Mouse (Mus musculus) liver, adult 2 months (tissue): Measurements from ENCODE around the gene Dtx3l. TPM values are rescaled to one million over a fixed set of nuclear protein-coding genes. Genes with fewer than 3 reads are reported as not detected.
"Not testable (repeated sequence)": the region's sequence is repeated elsewhere in the genome, so short reads cannot be mapped to it uniquely, and the experiment has no call there.

Experiments
- DNase-seq: peaks from one replicate; pipeline ENCODE4 v3.0.0-alpha.2; 2011; ENCODE audit warnings: low read depth, low spot score; ENCODE audit errors: extremely low read depth
- H3K27ac ChIP-seq: fragments of 200-500 bp; replicated peaks from 2 replicates; pipeline ENCODE4 v1.5.1; 2012; ENCODE audit warnings: low read depth, mild to moderate bottlenecking, control low read depth, inconsistent platforms, low read length; ENCODE audit not compliant: insufficient read depth
- H3K27me3 ChIP-seq: fragments of 200-500 bp; 2 replicates; pipeline ENCODE4 v1.6.1; 2012; ENCODE audit warnings: mild to moderate bottlenecking, moderate library complexity, low read length, inconsistent platforms; ENCODE audit not compliant: control insufficient read depth, insufficient read depth
- H3K36me3 ChIP-seq: fragments of 200-500 bp; 2 replicates; pipeline ENCODE4 v1.6.1; 2012; ENCODE audit warnings: low read length, inconsistent platforms; ENCODE audit not compliant: control insufficient read depth, insufficient read depth
- H3K4me1 ChIP-seq: fragments of 200-500 bp; 2 replicates; pipeline ENCODE4 v1.6.1; 2011; ENCODE audit warnings: low read length; ENCODE audit not compliant: control insufficient read depth, insufficient read depth
- H3K4me3 ChIP-seq: fragments of 200-500 bp; 2 replicates; pipeline ENCODE4 v1.5.1; 2011; ENCODE audit warnings: low read depth, mild to moderate bottlenecking, control low read depth, low read length, moderate library complexity; ENCODE audit not compliant: insufficient read depth
- H3K79me2 ChIP-seq: fragments of 200-500 bp; 2 replicates; pipeline ENCODE4 v1.6.1; 2012; ENCODE audit warnings: inconsistent platforms, mild to moderate bottlenecking, low read length, moderate library complexity; ENCODE audit not compliant: control insufficient read depth, insufficient read depth
- H3K9ac ChIP-seq: fragments of 200-500 bp; 2 replicates; pipeline ENCODE4 v1.6.1; 2012; ENCODE audit warnings: low read depth, mild to moderate bottlenecking, control low read depth, inconsistent platforms, low read length
- CTCF ChIP-seq: fragments of 200-500 bp; IDR thresholded peaks from 2 replicates; pipeline ENCODE4 v1.5.1; 2011; ENCODE audit warnings: low read depth, low read length, control low read depth
- POLR2A ChIP-seq: fragments of 200-500 bp; IDR thresholded peaks from 2 replicates; pipeline ENCODE4 v1.6.1; 2011; ENCODE audit warnings: low read length, control low read depth; ENCODE audit not compliant: insufficient read depth; ENCODE audit errors: extremely low read depth
- WGBS: fragments of 180-500 bp; shearing (Covaris S2); methylation state at CpG from one replicate; pipeline ENCODE4 v1.1.7; 2018; 5-methylcytosine and 5-hydroxymethylcytosine counted together
- polyA plus RNA-seq: library from polyadenylated mRNA; depleted of rRNA; stranded (reverse); fragments of >200 nt; gene quantifications from 2 replicates; pipeline ENCODE4 v1.2.3, GENCODE M21; 2012
- total RNA-seq: library from RNA; depleted of rRNA; stranded (reverse); fragments of >200 nt; gene quantifications from 2 replicates; pipeline ENCODE4 v1.2.3, GENCODE M21; 2014

Gene Dtx3l
- total and polyA plus RNA-seq, 2 experiments: 12.2 to 31.6 TPM

DNA sequence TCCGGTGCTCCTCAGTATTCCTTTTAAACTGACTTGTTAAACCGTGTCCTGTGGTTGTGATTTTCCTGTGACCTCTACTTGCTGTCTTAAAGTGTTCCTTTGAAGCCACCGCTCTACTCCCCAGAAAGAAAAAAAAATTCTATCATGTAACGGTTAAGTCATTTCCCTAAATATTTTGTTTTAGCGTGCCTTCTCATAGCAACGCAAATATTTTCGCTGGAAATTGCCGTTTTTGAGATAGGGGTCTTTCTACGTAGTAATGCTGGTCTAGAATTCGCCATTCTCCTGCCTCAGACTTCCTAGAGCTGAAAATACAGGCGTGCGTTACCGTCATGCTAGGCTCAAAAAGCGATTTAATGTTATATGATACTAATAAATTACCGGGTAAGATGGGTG, 43.6 kb upstream of the Dtx3l start:
- peak; percentile 18 for DNase-seq
- Histone ChIP-seq H3K9ac (peak overlapping the region; percentile 55; the same call in 1 of the 2 replicates), H3K27me3 (no peaks in the 10 kb centered on the region), H3K36me3 (no peaks in the 10 kb centered on the region), H3K79me2 (peaks cover 14% of the 10 kb centered on the region; the same call in 1 of the 2 replicates), H3K4me3 (peak overlapping the region; percentile 97), H3K4me1 (peaks cover 3% of the 10 kb centered on the region; the same call in 1 of the 2 replicates), H3K27ac (no peak overlapping the region)
- 2% methylated on average over 15 of the region's 15 CpGs for WGBS
- TF ChIP-seq CTCF (no peak), POLR2A (no peak)

DNA sequence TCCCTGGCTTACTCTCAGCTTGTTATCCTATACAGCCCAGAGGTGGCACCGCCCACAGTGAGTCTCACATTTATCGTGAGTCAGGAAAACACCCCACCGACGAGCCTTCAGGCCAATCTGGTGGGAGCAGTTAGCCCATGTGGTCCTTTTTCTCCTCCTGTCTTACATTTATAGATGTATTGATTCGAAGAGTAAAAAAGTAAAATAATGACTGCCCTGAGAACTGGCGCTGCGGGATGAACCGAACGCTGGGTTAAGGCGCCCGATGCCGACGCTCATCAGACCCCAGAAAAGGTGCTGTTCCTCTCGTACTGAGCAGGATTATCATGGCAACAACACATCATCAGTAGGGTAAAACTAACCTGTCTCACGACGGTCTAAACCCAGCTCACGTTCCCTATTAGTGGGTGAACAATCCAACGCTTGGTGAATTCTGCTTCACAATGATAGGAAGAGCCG, 42.4 kb upstream of the Dtx3l start:
- 47% methylated on average over 19 of the region's 19 CpGs for WGBS
- peaks cover 9% of the 10 kb centered on the region; the same call in 1 of the 2 replicates for H3K79me2 ChIP-seq
- no peaks in the 10 kb centered on the region for H3K36me3 ChIP-seq
- no peak overlapping the region for H3K9ac ChIP-seq
- peaks cover 3% of the 10 kb centered on the region; the same call in 1 of the 2 replicates for H3K4me1 ChIP-seq
- no peak overlapping the region for H3K27ac ChIP-seq
- H3K4me3 ChIP-seq: no peak overlapping the region
- no peak for TF ChIP-seq CTCF
- TF ChIP-seq POLR2A: no peak
- DNase-seq: peak; percentile 99
- H3K27me3 ChIP-seq: no peaks in the 10 kb centered on the region

DNA sequence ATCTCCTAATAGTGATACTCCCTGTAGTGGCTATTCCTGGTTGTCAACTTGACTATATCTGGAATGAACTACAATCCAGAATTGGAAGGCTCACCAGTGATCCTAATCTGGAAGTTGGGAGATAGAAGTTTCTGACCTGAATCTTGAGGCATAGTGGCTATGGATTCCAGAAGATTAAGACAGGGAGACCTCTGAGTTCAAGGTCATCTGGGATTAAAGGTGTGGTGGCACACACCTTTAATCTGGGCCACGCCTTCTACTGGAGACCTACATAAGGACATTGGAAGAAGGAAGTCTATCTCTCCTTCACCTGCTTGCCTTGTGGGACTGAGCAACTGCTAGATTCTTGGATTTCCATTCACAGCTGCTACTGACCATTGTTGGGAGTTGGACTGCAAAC, 39.5 kb upstream of the Dtx3l start, which contains the start of gene Kpna1:
Gene Kpna1 (plus strand): TSS at position 301 of the 400 bp plus-strand sequence.
- H3K4me3 ChIP-seq, H3K36me3 ChIP-seq, H3K27ac ChIP-seq, DNase-seq, H3K27me3 ChIP-seq, H3K4me1 ChIP-seq, H3K9ac ChIP-seq, H3K79me2 ChIP-seq: not testable (repeated sequence)
- 95% methylated on average over 1 of the region's 1 CpGs for WGBS

DNA sequence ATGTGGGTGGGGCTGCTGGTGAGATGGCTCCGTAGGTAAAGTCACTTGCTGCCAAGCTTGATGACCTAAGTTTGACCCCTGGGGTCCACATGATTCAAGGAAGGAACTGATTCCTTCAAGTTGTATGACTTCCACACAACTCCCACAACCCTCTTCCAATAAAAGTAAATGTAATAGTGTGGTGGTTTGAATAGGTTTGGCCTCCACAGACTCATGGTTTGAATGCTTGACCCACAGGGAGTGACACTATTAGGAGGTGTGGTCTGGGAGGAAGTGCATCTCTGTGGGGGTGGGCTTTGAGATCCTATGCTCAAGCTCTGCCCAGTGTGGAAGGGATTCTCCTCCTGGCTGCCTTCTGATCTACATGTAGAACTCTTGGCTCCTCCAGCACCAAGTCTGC, 35.1 kb upstream of the Dtx3l start:
- H3K4me1 ChIP-seq: no peaks in the 10 kb centered on the region
- H3K4me3 ChIP-seq: no peak overlapping the region
- no peaks in the 10 kb centered on the region for H3K79me2 ChIP-seq
- WGBS: 48% methylated on average over 1 of the region's 1 CpGs
- no peaks in the 10 kb centered on the region for H3K27me3 ChIP-seq
- TF ChIP-seq CTCF (no peak), POLR2A (no peak)
- peaks cover 36% of the 10 kb centered on the region for H3K36me3 ChIP-seq
- H3K9ac ChIP-seq: no peak overlapping the region
- no peak overlapping the region for H3K27ac ChIP-seq
- DNase-seq: no peak

DNA sequence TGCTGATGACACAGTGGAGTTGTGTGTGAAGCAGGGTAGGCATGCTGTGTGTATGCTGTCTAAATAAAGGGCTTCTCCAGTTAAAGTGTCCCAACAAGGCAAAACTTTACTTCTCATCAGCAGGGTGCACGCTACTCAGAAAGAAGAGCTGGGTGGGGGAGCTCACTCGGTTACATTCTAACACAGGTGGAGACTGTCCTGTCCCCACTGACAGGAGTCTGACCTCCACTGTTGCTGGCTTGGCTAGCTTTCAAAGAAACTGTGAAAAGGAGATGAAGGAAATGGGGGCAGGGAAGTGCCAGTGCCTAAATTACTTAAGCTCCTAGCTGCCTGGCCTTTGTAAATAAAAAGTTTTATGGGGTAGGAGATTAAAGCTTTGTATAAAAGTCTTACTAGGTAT, 29.2 kb upstream of the Dtx3l start:
- Histone ChIP-seq H3K36me3 (peaks cover 79% of the 10 kb centered on the region), H3K79me2 (no peaks in the 10 kb centered on the region), H3K4me1 (no peaks in the 10 kb centered on the region), H3K27me3 (no peaks in the 10 kb centered on the region), H3K4me3 (no peak overlapping the region), H3K27ac (no peak overlapping the region), H3K9ac (no peak overlapping the region)
- TF ChIP-seq CTCF (no peak), POLR2A (no peak)
- no peak for DNase-seq
- 83% methylated on average over 2 of the region's 2 CpGs for WGBS

DNA sequence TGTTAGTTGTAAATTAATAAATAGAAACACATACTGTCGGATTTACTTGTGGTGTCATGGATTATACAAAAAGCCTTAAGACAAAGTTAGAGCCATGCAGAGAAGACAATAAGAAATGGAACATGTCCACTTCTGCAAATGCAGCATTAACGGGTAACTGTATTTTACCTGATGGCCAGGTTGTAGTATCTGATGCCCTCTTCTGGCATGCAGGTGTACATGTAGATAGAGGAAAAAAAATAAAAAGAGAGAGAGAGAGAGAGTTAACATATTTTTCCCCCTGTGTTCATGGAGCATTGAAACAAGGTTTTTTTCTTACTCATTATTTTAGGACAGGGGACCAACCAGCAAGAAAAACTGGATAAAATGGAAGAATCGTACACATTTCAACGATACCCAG, 28.4 kb upstream of the Dtx3l start:
- Histone ChIP-seq H3K36me3 (peaks cover 75% of the 10 kb centered on the region), H3K4me3 (no peak overlapping the region), H3K9ac (no peak overlapping the region), H3K27ac (no peak overlapping the region), H3K27me3 (no peaks in the 10 kb centered on the region), H3K79me2 (no peaks in the 10 kb centered on the region), H3K4me1 (no peaks in the 10 kb centered on the region)
- WGBS: 90% methylated on average over 4 of the region's 4 CpGs
- TF ChIP-seq POLR2A (no peak), CTCF (no peak)
- DNase-seq: no peak
